Mouse (Mus musculus): ENCODE measurements around the gene Fbxw8.
A peak's percentile ranks its signal among the peaks of the same experiment; 100 is the strongest.

Gene Fbxw8

GRCm38 (mm10) chr5:118029420-118029819 lies 125.8 kb downstream of the Fbxw8 start:
- H3K4me3 ChIP-seq (replicated peaks; ENCODE audit: low read length) = peak overlapping the region; percentile 80
- TF ChIP-seq CTCF (conservative IDR thresholded peaks at IDR 0.05; ENCODE audit: low read length) (no peak), POU5F1 (IDR thresholded peaks at IDR 0.05; ENCODE audit: borderline replicate concordance, low read length) (no peak), NANOG (IDR thresholded peaks at IDR 0.05; ENCODE audit: borderline replicate concordance, low read length) (no peak)
- peaks cover 72% of the 10 kb centered on the region for H3K4me1 ChIP-seq (replicated peaks; ENCODE audit: low read depth, low read length)
- no peaks in the 10 kb centered on the region for H3K36me3 ChIP-seq (ENCODE audit: insufficient read depth, low read length)
- no peaks in the 10 kb centered on the region for H3K9me3 ChIP-seq (ENCODE audit: low read length)
- peaks cover 60% of the 10 kb centered on the region for H3K27me3 ChIP-seq (ENCODE audit: insufficient read depth, low read length)

DNA sequence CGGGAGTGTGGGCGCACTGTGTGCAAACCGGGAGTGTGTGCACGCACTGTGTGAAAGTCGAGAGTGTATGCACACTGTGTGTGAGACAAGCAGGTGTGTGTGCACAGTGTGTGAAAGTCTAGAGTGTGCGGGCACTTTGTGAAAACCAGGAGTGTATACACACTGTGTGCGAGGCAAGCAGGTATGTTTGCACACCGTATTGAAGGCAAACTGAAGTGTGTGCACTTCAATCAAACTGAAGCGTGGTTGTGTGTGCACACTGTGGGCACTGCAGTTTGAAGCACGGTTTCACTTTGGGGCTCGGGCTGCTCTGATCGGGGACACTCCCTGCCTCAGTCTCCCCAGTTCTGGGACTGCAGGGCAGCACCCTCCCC lies 126.2 kb downstream of the Fbxw8 start:
- H3K4me1 ChIP-seq (replicated peaks; ENCODE audit: low read depth, low read length) = peaks cover 68% of the 10 kb centered on the region
- TF ChIP-seq NANOG (IDR thresholded peaks at IDR 0.05; ENCODE audit: borderline replicate concordance, low read length) (no peak), POU5F1 (IDR thresholded peaks at IDR 0.05; ENCODE audit: borderline replicate concordance, low read length) (no peak), CTCF (conservative IDR thresholded peaks at IDR 0.05; ENCODE audit: low read length) (no peak)

GRCm38 (mm10) chr5:118028191-118029034 lies 126.9 kb downstream of the Fbxw8 start:
- no peaks in the 10 kb centered on the region for H3K36me3 ChIP-seq (ENCODE audit: insufficient read depth, low read length)
- TF ChIP-seq POU5F1 (IDR thresholded peaks at IDR 0.05; ENCODE audit: borderline replicate concordance, low read length) = no peak
- peaks cover 62% of the 10 kb centered on the region for H3K4me1 ChIP-seq (replicated peaks; ENCODE audit: low read depth, low read length)
- peak overlapping the region; percentile 80 for H3K4me3 ChIP-seq (replicated peaks; ENCODE audit: low read length)
- H3K9me3 ChIP-seq (ENCODE audit: low read length) = no peaks in the 10 kb centered on the region
- peaks cover 62% of the 10 kb centered on the region for H3K27me3 ChIP-seq (ENCODE audit: insufficient read depth, low read length)

More for the DNA sequence above, 126.2 kb downstream of the Fbxw8 start:
- Histone ChIP-seq H3K27me3 (ENCODE audit: insufficient read depth, low read length) (peaks cover 62% of the 10 kb centered on the region), H3K4me3 (replicated peaks; ENCODE audit: low read length) (peak overlapping the region; percentile 80), H3K36me3 (ENCODE audit: insufficient read depth, low read length) (no peaks in the 10 kb centered on the region), H3K9me3 (ENCODE audit: low read length) (no peaks in the 10 kb centered on the region)

GRCm38 (mm10) chr5:118027698-118028190 lies 127.5 kb downstream of the Fbxw8 start, which contains the start of gene Tesc:
Gene Tesc (plus strand): TSS chr5:118027743.
- Histone ChIP-seq H3K9me3 (ENCODE audit: low read length) (no peaks in the 10 kb centered on the region), H3K4me1 (replicated peaks; ENCODE audit: low read depth, low read length) (peaks cover 56% of the 10 kb centered on the region), H3K36me3 (ENCODE audit: insufficient read depth, low read length) (no peaks in the 10 kb centered on the region), H3K27me3 (ENCODE audit: insufficient read depth, low read length) (peaks cover 65% of the 10 kb centered on the region), H3K4me3 (replicated peaks; ENCODE audit: low read length) (peak within 1 kb of the TSS; percentile 80)
- no peak for TF ChIP-seq POU5F1 (IDR thresholded peaks at IDR 0.05; ENCODE audit: borderline replicate concordance, low read length)
- TF ChIP-seq CTCF (conservative IDR thresholded peaks at IDR 0.05; ENCODE audit: low read length) = no peak
- TF ChIP-seq NANOG (IDR thresholded peaks at IDR 0.05; ENCODE audit: borderline replicate concordance, low read length) = no peak

- H3K4me3 ChIP-seq (replicated peaks; ENCODE audit: low read length) = peak overlapping the region; percentile 80
- peaks cover 54% of the 10 kb centered on the region for H3K4me1 ChIP-seq (replicated peaks; ENCODE audit: low read depth, low read length)
- H3K36me3 ChIP-seq (ENCODE audit: insufficient read depth, low read length) = no peaks in the 10 kb centered on the region
- no peak for TF ChIP-seq POU5F1 (IDR thresholded peaks at IDR 0.05; ENCODE audit: borderline replicate concordance, low read length)
- H3K27me3 ChIP-seq (ENCODE audit: insufficient read depth, low read length) = peaks cover 66% of the 10 kb centered on the region
- no peaks in the 10 kb centered on the region for H3K9me3 ChIP-seq (ENCODE audit: low read length)
Observed at GRCm38 (mm10) chr5:118027101-118027697, 128.1 kb downstream of the Fbxw8 start.

DNA sequence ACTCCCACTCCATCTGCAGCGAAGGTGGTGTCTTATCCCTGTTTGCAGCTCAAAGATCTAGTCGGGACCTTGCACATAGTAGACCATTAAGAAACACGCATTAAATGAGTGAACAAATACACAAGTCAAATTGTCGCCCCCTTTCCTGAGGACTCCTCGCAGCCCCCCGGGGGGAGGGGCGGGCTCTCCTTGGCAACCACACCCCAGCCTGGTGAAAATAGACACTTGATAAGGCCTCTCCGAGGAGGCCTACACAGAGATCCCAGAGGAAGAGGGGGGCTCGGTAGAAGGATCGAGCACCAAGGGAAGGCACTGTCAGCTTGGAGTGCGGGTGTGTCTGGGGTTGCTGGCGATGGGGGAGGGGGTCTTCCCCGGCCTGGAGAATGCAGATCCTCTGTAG lies 128.9 kb downstream of the Fbxw8 start:
- Histone ChIP-seq H3K36me3 (ENCODE audit: insufficient read depth, low read length) (no peaks in the 10 kb centered on the region), H3K27me3 (ENCODE audit: insufficient read depth, low read length) (peaks cover 66% of the 10 kb centered on the region), H3K9me3 (ENCODE audit: low read length) (no peaks in the 10 kb centered on the region), H3K4me1 (replicated peaks; ENCODE audit: low read depth, low read length) (peaks cover 48% of the 10 kb centered on the region), H3K4me3 (replicated peaks; ENCODE audit: low read length) (peak overlapping the region; percentile 80)
- TF ChIP-seq POU5F1 (IDR thresholded peaks at IDR 0.05; ENCODE audit: borderline replicate concordance, low read length) = no peak

- TF ChIP-seq POU5F1 (IDR thresholded peaks at IDR 0.05; ENCODE audit: borderline replicate concordance, low read length) = no peak
- TF ChIP-seq CTCF (conservative IDR thresholded peaks at IDR 0.05; ENCODE audit: low read length) = no peak
- TF ChIP-seq NANOG (IDR thresholded peaks at IDR 0.05; ENCODE audit: borderline replicate concordance, low read length) = no peak
- H3K27me3 ChIP-seq (ENCODE audit: insufficient read depth, low read length) = peaks cover 66% of the 10 kb centered on the region
- H3K4me1 ChIP-seq (replicated peaks; ENCODE audit: low read depth, low read length) = peaks cover 44% of the 10 kb centered on the region
- no peaks in the 10 kb centered on the region for H3K36me3 ChIP-seq (ENCODE audit: insufficient read depth, low read length)
- H3K9me3 ChIP-seq (ENCODE audit: low read length) = no peaks in the 10 kb centered on the region
- peak overlapping the region; percentile 80 for H3K4me3 ChIP-seq (replicated peaks; ENCODE audit: low read length)
Observed at GRCm38 (mm10) chr5:118025880-118026279, 129.4 kb downstream of the Fbxw8 start.

DNA sequence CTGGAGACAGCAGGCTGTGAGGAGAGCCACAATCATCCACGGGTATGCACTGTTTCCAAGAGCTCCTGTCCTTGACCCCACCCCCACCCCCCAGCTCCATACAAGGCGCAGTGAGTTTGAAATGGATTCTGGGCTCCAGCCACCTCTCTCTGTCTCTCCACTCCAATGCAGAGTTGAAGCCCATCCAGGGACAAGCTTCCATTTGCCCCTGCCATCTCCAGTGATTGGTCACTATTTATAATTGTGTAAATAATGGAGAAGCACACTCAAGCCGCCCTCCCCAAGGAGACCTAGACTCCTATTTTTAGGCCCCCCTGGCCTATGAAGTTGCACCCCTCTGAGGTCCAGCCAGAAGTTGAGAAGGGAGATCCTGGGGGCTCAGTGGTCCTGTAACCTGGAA lies 132.2 kb downstream of the Fbxw8 start:
- Histone ChIP-seq H3K4me3 (replicated peaks; ENCODE audit: low read length) (no peak overlapping the region), H3K36me3 (ENCODE audit: insufficient read depth, low read length) (no peaks in the 10 kb centered on the region), H3K4me1 (replicated peaks; ENCODE audit: low read depth, low read length) (peaks cover 22% of the 10 kb centered on the region), H3K27me3 (ENCODE audit: insufficient read depth, low read length) (peaks cover 60% of the 10 kb centered on the region), H3K9me3 (ENCODE audit: low read length) (no peaks in the 10 kb centered on the region)
- TF ChIP-seq POU5F1 (IDR thresholded peaks at IDR 0.05; ENCODE audit: borderline replicate concordance, low read length) = no peak
- no peak for TF ChIP-seq CTCF (conservative IDR thresholded peaks at IDR 0.05; ENCODE audit: low read length)
- no peak for TF ChIP-seq NANOG (IDR thresholded peaks at IDR 0.05; ENCODE audit: borderline replicate concordance, low read length)

Measured in E14TG2a.4 (cell line).